Mouse (Mus musculus): ENCODE results near the gene Cnot3.
"Not testable (repeated sequence)": the region's sequence is repeated elsewhere in the genome, so short reads cannot be mapped to it uniquely, and the experiment has no call there.

Gene Cnot3

DNA sequence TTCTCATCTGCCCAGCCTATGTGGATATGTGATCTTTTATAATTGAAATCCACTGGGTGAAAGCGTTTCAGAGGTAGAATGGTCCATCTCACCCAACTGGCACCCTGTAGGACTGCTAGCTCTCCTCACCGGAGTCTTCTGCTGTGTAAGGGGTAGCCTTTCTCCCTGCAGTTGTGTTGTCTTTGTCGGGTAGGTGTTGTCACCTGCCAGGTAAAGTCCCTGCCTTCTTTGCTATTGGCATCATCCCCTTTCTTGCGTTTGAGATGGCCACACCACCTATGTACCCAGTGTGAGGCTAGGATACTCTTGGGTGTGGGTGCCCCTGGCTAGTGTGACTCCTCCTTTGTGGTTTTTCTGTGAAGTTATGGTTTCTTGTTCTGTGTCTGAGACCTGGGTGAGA lies 1.6 kb downstream of the Cnot3 start:
- DNase-seq (ENCODE audit: low spot score) = peak; percentile 15

DNA sequence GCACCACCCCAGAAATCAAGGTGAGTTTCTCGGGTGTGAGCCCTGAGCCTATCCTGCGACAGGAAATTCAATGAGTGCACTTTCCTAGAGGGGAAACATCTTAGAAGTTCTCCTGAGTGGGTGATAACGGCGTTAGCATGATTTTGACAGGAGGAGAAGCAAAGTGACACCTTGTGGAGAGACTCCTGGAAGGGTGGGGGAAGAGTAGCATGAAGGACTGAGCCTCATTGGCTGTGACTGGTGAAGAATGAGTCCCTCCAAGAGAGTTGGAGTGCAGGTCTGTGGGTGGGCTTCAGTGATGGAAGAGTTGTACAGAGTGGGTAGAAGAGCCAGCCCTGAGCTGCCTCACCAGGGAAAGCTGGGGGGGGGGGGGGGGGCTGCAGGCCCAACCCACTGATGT lies 11.9 kb downstream of the Cnot3 start:
- DNase-seq (ENCODE audit: low spot score) = no peak

DNA sequence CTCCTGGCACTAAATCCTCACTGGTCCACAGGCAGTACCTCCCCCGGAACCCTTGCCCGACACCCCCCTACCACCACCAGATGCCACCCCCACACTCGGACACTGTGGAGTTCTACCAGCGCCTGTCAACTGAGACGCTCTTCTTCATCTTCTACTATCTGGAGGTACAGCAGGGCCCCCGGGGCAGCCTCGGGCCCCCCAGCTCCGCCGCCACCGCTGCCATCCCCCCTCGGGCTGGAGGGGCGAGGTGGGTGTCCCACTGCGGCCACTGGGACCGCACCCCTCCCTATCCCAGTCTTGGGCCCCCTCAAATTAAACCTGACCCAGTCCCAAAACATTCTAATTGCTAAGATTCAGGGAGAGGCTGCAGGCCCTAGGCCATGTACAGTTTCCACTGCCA lies 13.5 kb downstream of the Cnot3 start:
- no peak for DNase-seq (ENCODE audit: low spot score)

DNA sequence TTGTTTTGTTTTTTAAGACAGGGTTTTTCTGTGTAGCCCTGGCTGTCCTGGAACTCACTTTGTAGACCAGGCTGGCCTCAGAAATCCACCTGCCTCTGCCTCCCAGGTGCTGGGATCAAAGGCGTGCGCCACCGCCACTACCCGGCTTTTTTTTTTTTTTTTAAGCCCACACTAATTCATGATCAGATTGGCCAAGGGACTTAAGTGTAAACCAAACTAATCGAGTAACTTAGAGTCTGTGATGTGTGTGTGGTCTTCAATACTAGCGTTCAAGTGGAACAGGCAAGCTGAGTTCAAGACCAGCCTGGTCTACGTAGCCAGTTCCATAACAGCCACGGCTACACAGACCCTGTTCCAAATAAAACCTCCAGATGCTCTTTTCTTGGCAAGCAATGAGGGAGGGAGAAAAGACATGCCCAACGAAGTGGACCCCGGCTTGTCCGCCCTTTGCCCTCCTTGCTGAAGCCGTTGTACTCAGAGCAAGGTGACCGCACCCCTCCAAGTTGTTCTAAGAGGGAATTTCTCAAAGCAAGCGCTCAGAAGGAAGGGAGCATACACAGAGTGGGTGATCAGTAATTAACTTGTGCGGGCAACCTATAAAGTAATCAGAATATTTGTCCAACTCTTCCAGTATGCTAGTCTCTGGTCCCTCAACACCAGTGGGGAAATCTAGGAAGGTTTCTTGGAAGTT lies 19.6 kb downstream of the Cnot3 start:
- no peak for DNase-seq (ENCODE audit: low spot score)

DNA sequence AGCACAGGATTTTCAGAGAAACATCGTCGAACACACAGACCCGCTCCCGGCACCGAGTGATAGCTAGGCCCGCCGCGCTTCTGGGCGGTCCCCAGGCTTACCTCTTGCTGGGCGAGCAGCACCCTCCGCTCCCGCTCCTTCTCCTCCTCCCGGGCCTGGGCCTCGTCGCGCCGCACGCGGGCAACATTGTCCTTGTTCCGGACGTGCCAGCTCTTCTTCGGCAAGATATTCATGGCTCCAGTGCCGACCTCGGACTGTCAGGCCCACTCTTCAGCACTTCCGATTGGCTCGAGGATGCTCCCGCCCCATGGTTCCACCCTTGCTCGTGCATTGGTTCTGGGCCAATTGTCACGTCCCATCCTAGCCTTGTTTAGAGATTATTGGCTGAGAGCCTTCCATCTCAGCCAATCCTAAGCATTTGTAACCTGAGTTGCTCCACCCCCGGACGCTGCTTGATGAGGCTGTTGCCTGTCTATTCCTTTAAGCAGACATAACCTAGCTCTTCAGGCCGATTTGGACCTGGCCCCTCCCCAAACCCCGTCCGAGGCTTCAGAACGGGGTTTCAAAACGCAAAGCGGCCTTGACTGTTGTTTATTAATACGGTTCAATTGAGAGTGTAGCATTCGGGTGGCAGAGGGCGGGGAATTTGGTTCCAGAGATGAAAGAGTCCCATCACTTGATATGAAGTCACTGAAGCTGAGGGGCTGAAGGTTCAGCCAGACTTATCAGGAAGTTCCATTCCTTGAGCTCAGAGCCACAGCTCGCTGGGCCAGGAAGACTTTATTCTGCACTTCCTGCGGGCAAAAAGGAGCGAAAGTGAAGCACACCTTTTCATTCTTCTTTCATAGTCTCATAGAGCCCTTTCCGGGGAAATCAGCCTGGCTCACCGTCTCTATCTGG lies 20.4 kb downstream of the Cnot3 start, which contains the start of gene Leng1:
Gene Leng1 (minus strand): TSS at position 626 of the 900 bp plus-strand sequence.
- peak; percentile 98 for DNase-seq (ENCODE audit: low spot score)

DNA sequence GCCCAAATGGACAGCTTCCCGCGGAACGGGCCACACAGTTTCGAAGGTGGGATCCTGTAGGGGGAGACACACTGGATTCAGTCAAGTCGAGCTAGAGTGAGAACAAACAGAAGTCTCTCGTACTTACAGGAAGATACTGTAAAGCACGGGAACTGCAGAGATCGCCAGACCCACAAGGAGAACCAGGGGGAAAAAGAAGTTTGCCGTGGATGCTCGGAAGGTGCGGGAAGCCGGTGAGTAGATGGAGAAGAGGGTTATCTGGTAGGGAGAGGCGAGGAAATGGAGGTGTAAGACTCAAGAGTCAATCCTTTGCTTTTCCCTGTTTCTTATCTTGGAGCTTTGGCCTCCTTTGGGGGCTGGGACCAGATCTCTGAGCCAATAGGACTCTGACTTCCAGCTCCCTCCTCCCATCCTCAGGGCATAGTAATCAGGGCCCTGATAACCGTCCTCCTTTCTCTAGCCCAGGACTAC lies 21.9 kb downstream of the Cnot3 start:
- peak; percentile 65 for DNase-seq (ENCODE audit: low spot score)

DNA sequence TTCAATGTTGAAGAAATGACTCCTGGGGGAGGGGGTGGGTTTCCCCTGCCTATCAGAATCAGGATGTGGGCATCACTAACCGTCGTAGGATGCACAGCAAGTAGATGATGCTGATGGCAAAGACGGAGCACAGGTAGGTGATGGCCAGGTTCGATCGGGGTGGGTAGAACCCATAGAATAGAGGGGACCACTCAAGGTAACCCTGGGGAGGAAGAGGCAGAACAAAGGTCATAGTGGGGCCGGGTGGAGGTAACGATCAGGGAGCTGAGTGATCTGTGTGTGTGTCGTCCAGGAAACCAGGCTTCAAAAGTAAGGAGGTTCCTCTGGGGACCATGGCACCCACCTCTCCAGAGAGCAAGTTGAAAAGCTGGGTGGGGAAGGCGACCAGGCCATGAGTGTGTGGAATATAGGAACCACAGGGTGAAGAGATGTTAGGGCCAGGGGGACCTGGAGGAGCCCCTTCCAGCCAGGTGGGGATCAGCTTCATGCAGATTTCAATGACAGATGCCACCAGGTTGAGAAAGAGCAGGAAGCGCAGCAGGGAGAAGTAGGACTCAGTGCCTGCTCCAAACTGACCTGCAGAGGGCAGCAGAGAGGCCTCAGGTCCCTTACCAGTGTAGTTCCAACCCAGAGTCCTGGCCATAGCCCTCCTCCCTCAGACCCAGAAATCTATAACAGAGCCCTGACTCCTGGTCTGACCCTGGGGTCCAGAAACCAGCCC lies 29.6 kb downstream of the Cnot3 start:
- peak; percentile 79 for DNase-seq (ENCODE audit: low spot score)

DNA sequence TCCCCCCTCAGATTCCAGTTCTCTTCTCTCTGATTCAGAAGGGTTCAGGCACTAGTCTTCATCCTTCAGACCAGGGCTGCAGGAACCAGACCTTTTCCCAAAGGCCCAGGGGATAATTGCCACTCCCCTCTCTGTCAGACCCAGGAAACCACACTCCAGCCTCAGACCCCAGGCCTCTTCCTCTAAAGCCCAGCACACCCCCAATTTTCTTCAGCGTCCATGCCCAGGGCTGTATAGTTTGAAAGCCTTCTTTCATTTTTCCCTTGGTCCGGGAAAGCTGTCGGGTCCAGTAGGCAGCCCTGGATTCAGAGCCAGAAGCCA lies 30.1 kb downstream of the Cnot3 start:
- DNase-seq (ENCODE audit: low spot score) = no peak

DNA sequence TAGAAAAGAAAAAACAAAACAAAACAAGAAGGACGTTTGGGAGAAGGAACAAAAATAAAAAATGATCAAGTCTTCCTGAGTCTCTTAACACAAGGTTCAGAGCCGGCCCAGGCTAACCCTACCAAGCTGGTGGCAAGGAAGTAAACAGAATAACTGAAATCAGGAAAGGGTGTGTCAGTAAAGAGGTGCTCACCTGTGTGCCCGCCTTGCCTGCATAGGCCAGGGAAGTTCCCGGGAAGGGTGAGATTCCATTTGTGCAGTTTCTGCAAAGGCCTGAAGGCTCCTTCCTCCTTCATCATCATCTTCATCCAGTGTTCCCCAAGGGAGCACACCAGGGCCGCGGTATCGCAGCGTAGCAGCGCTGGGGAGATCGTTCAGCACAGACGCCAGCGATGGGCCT lies 31.3 kb downstream of the Cnot3 start:
- no peak for DNase-seq (ENCODE audit: low spot score)

DNA sequence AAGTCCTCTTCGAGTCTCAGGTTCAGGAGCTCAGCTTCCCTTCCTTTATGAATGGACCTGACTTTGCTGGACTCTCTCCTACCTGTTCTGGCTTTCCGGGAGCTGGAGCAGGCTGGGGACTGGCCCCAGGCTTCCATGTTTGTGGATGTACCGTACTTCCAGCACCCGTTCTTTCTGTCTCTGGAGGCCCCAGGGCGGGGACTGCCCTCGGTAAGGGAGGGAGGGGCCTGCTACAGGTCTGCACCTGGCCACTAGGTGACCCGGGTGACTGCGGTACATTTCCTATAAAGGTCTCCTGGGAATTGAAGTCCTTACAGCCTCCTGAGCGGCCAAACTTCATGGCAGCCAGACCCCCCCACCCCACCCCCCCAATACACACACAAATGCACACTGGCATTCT lies 32.3 kb downstream of the Cnot3 start, which contains the start of gene Tmc4:
Gene Tmc4 (minus strand): TSS at position 212 of the 400 bp plus-strand sequence.
- no peak for DNase-seq (ENCODE audit: low spot score)

DNA sequence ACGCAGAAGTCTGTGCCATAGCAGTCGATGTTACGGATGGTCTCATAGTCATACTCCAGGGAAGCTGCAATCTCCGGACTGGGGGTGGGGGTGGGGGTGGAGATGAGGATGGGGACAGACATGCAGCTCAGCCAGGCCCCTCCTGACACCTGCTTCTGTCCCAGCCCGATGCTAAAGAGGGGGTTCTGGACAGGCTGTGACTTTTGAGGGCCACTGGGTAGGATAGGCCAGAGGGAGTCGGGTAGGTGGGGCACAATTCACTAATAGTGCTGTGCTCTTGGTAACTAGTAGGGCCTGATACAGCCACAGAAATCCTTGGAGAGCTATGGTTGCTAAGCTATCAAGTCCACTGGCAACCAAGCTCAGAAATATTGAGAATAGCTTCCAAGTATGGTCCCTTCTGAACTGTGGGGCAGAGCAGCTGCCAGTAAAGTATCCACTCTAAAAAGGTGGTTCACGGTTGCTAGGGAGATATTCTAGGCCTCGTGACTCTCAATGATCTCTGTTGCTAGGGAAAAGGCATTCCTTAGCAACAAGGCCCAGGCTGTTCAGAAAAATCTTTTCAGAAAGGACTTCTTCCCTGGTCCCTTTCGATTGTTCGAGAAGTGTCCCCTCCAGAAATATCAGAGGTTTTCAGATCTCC lies 39.0 kb downstream of the Cnot3 start:
- DNase-seq (ENCODE audit: low spot score) = no peak

DNA sequence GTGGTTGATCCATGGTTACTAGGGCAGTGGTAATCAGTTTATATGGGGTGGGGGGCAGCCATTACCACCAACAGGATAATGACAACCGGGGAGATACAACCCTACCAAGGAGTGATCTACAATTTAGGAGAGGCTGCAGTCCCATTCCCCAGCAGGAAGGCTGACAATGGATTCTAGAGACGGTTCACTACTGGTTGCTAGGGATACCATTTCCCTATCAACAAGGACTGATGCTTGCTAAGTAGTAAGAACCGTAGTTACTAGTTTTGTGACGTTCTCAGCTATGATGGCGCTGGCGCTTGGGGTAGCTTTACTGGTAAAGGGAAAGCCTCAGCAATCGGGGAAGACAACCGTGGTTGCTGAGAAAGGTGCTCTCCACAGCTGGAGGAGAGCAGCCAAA lies 39.6 kb downstream of the Cnot3 start:
- DNase-seq (ENCODE audit: low spot score) = no peak

DNA sequence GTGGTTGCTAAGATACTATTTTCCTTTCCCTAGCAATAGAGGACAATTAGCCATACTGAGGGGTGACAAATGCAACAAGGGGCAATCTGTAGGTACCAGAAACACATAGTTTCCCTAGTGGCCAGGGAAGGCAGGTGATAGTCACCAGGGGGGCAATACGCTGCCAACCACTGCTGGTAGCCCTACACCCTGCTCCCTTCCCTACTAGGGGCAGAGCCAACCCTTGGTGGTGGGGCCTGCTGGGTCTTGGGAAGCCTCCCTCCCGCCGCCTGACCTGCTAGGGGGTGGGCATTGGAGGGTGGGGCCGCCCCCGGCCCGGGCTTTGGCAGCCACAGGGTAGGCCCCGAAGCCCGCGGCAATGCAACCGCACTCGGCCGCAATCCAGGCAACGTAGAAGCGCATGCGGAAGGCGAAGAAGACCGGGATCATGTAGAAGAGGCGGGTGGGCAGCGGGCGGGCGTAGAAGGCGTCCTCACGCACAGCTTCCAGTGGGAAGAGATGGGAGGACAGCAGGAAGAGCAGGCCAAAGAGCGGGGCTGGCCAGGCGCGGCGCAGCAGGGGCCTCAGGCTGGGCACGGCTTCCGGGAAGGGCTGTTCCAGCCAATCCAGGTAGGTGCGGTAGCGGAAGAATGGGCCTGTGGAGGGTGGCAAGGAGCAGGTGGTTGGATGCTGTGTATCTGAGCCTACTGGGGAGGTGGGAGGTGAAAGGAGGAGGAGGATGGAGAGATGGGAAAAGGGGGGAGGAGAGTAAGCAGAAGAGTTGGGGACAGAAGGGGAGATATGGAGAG lies 40.5 kb downstream of the Cnot3 start:
- DNase-seq (ENCODE audit: low spot score) = no peak

DNA sequence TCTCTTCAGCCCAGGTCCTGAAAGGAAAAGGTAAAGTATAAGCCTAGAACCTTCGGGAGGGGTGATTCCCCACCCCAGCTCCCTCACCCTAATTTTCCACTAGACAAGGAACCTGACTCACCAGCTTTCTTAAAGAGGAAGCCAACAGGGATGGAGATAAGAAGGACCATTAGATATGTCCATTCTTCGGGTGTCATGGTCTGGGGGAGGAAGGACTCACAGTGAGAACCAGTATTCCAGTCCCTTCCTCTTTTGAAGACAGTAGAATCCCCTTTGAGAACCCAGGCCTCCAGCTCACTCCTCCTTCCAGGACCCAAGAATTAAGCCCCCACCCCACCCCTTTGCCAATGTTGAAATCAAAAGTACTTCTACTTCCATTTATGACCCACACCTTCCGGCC lies 46.9 kb downstream of the Cnot3 start:
- DNase-seq (ENCODE audit: low spot score) = no peak

DNA sequence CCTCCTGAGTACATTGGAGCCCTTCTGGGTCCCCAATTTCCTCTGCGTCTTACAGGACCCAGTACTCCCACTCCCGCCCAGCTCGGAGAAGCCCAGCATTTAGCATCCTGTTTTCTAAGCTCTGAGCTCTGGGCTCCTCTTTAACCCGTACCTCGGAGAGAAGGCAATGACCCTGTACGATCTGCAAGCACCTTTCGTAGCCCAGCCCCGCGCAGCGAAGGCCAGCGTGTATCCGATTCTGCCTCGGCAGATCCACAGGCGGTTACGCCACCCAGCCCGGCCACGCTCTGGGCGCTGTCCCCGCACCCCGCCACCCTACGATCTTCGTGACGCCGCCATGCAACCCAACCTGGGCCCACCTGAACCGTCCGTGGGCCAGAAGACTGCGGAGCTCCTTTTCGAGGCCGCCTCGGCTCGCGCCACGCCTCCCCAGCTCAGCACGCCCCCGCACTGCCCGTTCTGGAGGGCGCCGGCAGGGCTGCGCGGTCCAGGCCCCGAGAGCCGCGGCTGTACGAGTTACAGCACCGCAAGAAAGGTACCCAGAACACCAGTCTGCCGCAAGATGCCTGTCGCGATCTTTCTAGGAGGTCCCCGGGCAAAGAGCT lies 47.4 kb downstream of the Cnot3 start, which contains the start of gene Tsen34:
Gene Tsen34 (plus strand): TSS at position 482 of the 605 bp plus-strand sequence.
- no peak for DNase-seq (ENCODE audit: low spot score)

DNA sequence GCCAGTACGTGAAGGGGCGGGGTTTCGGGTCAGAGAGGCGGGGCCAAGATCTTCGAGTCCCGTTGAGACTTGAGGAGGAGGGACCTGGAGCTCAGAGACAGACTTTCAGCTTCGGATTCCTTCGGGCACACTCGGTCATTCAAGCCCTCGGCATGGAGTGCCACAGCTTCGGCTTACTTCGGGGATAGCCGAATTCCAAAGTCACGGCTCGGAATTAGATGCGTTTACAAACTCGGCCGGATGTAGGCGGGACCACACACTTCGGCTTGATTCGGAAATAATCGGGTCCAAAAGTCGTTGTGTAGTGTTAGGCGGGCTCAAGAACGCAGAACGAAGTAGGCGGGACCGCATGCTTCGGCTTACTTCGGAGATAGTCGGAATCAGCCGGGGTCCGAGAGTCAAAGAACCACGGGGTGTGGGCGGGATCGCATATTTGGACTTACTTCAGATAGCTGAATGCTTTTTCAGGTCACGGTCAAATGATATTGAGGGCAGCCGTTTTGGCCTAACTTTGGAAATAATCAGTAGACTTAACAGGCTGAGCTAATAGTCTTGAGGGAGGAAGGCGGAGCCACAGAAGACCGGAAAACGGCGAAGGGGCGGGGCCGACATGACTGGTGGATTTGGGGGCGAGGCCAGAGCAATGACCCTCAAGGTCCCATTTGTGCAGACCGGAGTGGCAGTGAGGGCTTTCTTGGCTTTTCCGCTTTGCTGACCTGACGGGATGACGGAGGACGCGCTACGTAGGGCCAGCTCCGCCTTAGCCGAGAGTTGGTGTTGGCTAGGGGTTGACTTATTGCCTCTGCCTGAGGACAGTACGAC lies 48.1 kb downstream of the Cnot3 start, which contains the start of gene Mboat7:
Gene Mboat7 (minus strand): TSS at position 537 of the 822 bp plus-strand sequence.
- peak; percentile 93 for DNase-seq (ENCODE audit: low spot score)

DNA sequence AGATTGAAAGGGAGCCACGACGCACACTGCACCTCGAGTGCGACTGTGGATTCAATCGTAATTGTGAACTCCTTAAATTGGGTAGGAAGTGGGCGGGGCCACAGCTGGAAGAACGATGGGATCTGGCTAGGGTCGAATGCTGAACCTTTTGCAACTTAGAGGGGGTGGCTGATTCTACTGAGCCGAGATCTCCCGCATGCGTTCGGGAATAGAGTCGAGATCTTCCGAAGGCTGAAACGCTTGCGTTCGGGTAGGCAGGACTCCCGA lies 48.7 kb downstream of the Cnot3 start:
- no peak for DNase-seq (ENCODE audit: low spot score)

DNA sequence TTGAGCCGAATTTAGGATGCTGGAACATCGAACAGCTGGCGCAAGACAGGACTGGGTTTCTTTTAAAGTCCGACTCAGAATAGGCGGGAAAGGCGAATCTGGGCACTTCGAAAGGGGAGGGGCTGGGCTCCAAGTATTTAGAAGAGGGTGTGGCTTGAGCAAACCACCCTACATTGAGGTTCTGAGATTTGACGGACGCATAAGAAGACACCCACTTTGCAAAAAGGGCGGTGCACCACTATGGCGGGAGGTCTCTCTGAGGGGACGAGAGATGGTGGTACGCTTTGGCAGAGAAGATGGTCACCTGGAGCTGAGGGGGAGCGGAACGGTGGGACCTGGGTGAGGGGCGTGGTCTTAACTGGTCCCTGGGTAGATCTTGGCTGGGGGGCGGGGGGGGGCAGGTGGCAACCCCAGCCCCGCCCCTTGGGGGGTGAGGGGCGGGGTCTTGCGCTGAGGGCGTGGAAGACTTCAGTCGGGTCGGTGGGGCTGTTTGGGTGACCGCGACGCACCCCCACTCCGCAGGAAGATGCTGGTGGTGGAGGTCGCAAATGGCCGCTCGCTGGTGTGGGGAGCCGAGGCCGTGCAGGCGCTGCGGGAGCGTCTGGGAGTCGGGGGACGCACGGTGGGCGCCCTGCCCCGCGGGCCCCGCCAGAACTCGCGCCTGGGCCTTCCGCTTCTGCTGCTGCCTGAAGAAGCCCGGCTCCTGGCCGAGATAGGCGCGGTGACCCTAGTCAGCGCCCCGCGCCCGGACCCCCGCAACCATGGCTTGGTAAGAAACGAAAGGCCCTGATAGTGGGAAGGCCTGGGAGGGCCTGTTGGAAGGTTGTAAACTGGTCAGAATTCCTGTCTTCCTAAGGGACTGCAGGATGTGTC lies 49.2 kb downstream of the Cnot3 start:
- DNase-seq (ENCODE audit: low spot score) = peak; percentile 56

DNA sequence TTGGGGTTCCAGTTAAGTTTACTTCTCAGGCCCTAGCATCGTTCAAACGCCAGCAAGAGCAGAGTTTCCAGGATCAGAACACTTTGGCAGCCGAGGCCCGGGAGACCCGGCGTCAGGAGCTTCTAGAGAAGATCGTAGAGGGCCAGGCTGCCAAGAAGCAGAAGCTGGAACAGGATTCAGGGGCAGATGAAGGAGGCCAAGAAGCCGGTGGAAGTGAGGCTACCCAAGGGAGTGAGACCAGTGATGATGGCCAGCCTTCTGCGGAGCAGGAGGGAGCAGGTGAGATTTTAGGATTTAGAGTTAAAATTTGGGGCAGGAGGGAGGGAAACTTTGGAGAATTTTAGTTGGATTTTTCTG lies 49.9 kb downstream of the Cnot3 start:
- DNase-seq (ENCODE audit: low spot score) = not testable (repeated sequence)

All from c-Kit-positive CD71-positive TER-119-positive erythroid progenitor cells, embryonic 14.5 days (primary cell).